In genomic region chr3:117574529-117575252, GRCm38 (mm10) we compare ENCODE assay signal across 9 mouse cellular contexts. TPM values are rescaled to one million over a fixed set of nuclear protein-coding genes. Genes with fewer than 3 reads are reported as not detected.
DNase-seq lines count a peak whose midpoint lies in the region; ATAC-seq and TF ChIP-seq lines count a peak whose summit lies in the region.
"Had no signal": no experiment of that assay in that cellular context is flagged by ENCODE, and none has a peak within 500 bp of the region (broad histone marks: within the 10 kb centered on the region; RNA-seq: fewer than 3 reads in every experiment).

Gene Plppr5 (plus strand): TSS chr3:117574836.

- DNase-seq in layer of hippocampus, adult 11-12 months (ENCODE audit: low spot score) = peak; percentile 49
- DNase-seq in layer of hippocampus, adult 9-10 months (ENCODE audit: low spot score) = no peak
- DNase-seq in adrenal gland, postnatal 10 days = peak; percentile 43
- DNase-seq in forebrain, embryonic 14.5 days (ENCODE audit: low spot score) = peak; percentile 46
- DNase-seq in hindbrain, postnatal 0 days (ENCODE audit: low spot score) = peak; percentile 65
- peak; percentile 36 to 43 for DNase-seq in right cerebral cortex, postnatal 36 days (ENCODE audit: low spot score in 2 of 2)
- no peak for DNase-seq in T-cell, adult 2 months (ENCODE audit: low spot score)

- H3K36me3 ChIP-seq in forebrain, embryonic 14.5 days (ENCODE audit: control insufficient read depth, insufficient read depth, low read length) = no peaks in the 10 kb centered on the region
- H3K36me3 ChIP-seq in hindbrain, postnatal 0 days (ENCODE audit: insufficient read depth, low read length) = no peaks in the 10 kb centered on the region
- no peaks in the 10 kb centered on the region for H3K36me3 ChIP-seq in liver, embryonic 12.5 days

- peak within 1 kb of the TSS; percentile 68 for H3K4me3 ChIP-seq in forebrain, embryonic 14.5 days (ENCODE audit: low read depth, low read length)
- peak within 1 kb of the TSS; percentile 73 for H3K4me3 ChIP-seq in hindbrain, postnatal 0 days (ENCODE audit: low read length)
- H3K4me3 ChIP-seq in liver, embryonic 12.5 days = peak within 1 kb of the TSS; percentile 46

- no peak for TF ChIP-seq CTCF in hindbrain, postnatal 0 days (IDR thresholded peaks at IDR 0.05; ENCODE audit: low read depth)

- H3K27me3 ChIP-seq in forebrain, embryonic 14.5 days (replicated peaks; ENCODE audit: control insufficient read depth, insufficient read depth, low read length) = no peaks in the 10 kb centered on the region
- H3K27me3 ChIP-seq in hindbrain, postnatal 0 days (ENCODE audit: insufficient read depth, low read length) = no peaks in the 10 kb centered on the region
- peaks cover 43% of the 10 kb centered on the region for H3K27me3 ChIP-seq in liver, embryonic 12.5 days (replicated peaks)

- peak within 1 kb of the TSS; percentile 60 for H3K27ac ChIP-seq in forebrain, embryonic 14.5 days (ENCODE audit: low read depth, low read length)
- H3K27ac ChIP-seq in hindbrain, postnatal 0 days = peak within 1 kb of the TSS; percentile 92
- H3K27ac ChIP-seq in liver, embryonic 12.5 days = no peak within 1 kb of the TSS

- H3K9me3 ChIP-seq in forebrain, embryonic 14.5 days (replicated peaks; ENCODE audit: control insufficient read depth, low read length) = no peaks in the 10 kb centered on the region
- H3K9me3 ChIP-seq in hindbrain, postnatal 0 days (ENCODE audit: low read length) = no peaks in the 10 kb centered on the region
- H3K9me3 ChIP-seq in liver, embryonic 12.5 days (replicated peaks) = no peaks in the 10 kb centered on the region

- H3K9ac ChIP-seq in forebrain, embryonic 14.5 days (ENCODE audit: low read length) = peak within 1 kb of the TSS; percentile 84
- peak within 1 kb of the TSS; percentile 85 for H3K9ac ChIP-seq in hindbrain, postnatal 0 days (replicated peaks; ENCODE audit: low read length)
- H3K9ac ChIP-seq in liver, embryonic 12.5 days = no peak within 1 kb of the TSS

- peaks cover 3% of the 10 kb centered on the region for H3K4me1 ChIP-seq in forebrain, embryonic 14.5 days (ENCODE audit: control insufficient read depth, insufficient read depth, low read length)
- H3K4me1 ChIP-seq in hindbrain, postnatal 0 days (ENCODE audit: insufficient read depth, low read length) = no peaks in the 10 kb centered on the region
- H3K4me1 ChIP-seq in liver, embryonic 12.5 days = peaks cover 6% of the 10 kb centered on the region; the same call in 1 of the 2 replicates

- H3K4me2 ChIP-seq in forebrain, embryonic 14.5 days (ENCODE audit: low read length) = peak within 1 kb of the TSS; percentile 97
- peak within 1 kb of the TSS; percentile 74 for H3K4me2 ChIP-seq in hindbrain, postnatal 0 days (ENCODE audit: low read depth, low read length)
- peak within 1 kb of the TSS; percentile 67 for H3K4me2 ChIP-seq in liver, embryonic 12.5 days

- WGBS in forebrain, embryonic 14.5 days = 25% methylated on average over 20 of the region's 20 CpGs
- 20% methylated on average over 20 of the region's 20 CpGs for WGBS in hindbrain, postnatal 0 days
- WGBS in liver, embryonic 12.5 days (ENCODE audit: insufficient replicate concordance) = 19% methylated on average over 20 of the region's 20 CpGs

- ATAC-seq in forebrain, embryonic 14.5 days = peak; percentile 62
- peak; percentile 77 for ATAC-seq in hindbrain, postnatal 0 days
- no peak for ATAC-seq in liver, embryonic 12.5 days

RNA-seq across cellular contexts. Expression of gene Plppr5, which starts in this region (rescaled TPM):
- 1 to 10 TPM in 1 of 2 experiments, under 1 TPM in 1; 0.78 to 1.2 TPM for total RNA-seq in adrenal gland, postnatal 10 days (2021)
- polyA plus RNA-seq in forebrain, embryonic 14.5 days (2014; fragmentation: Nextera tagmentation; extraction: Ambion mirVana) = 4.4 and 6.7 TPM in 2 replicates
- total RNA-seq in hindbrain, postnatal 0 days (2014; rRNA removed) = 20.3 and 20.6 TPM in 2 replicates
- 11.7 and 11.8 TPM in 2 replicates for polyA plus RNA-seq in hindbrain, postnatal 0 days (2015; fragmentation: Nextera tagmentation; extraction: Ambion mirVana)
- polyA plus RNA-seq in liver, embryonic 12.5 days (2016; fragmentation: Nextera tagmentation; extraction: Ambion mirVana) = 0.05 and 0.15 TPM in 2 replicates
- total RNA-seq: neutrophil, adult 5-6 weeks had no signal

Comparison
In these comparisons a context has a peak if more than half of its experiments do, and no peak if none do; other contexts are left out.
1. DNase-seq: peak in layer of hippocampus, adult 11-12 months (single experiment), adrenal gland, postnatal 10 days (single experiment), forebrain, embryonic 14.5 days (single experiment), hindbrain, postnatal 0 days (single experiment) and right cerebral cortex, postnatal 36 days (2 of 2); none in layer of hippocampus, adult 9-10 months (single experiment) and T-cell, adult 2 months (single experiment).
2. Peak in every context shown above with its lines, with median percentiles within 50 percentile points of each other: H3K4me2 ChIP-seq and H3K4me3 ChIP-seq.